Mouse (Mus musculus): ENCODE data around the gene Olfr346. TPM values are rescaled to one million over a fixed set of nuclear protein-coding genes. Genes with fewer than 3 reads are reported as not detected.

Olfr346 gene
- not detected in 2 replicates for polyA plus RNA-seq (2021; fragmentation: Nextera tagmentation)
- long read RNA-seq, experiment 1: 0 reads
- long read RNA-seq, experiment 2: 0 reads

DNA sequence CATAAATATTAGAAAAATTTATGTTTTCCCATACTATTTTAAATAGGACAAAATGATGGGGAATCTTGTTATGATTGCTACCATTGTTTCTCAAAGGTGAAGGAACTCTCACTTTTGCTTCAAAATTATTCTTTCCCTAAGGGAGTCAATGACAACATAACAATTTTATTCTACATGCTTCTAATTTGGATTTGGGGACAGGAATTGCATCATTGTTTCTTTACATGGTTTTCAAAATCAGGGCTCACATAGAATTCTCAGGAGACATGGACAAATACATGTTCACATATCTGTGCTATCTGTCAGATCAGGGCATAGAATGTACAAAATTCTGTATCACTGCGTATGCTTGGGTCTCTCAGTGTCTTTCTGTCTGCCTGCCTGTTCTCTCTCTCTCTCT lies at the start of gene Olfr346:
Gene Olfr346 (plus strand): TSS at position 301 of the 400 bp plus-strand sequence.

DNA sequence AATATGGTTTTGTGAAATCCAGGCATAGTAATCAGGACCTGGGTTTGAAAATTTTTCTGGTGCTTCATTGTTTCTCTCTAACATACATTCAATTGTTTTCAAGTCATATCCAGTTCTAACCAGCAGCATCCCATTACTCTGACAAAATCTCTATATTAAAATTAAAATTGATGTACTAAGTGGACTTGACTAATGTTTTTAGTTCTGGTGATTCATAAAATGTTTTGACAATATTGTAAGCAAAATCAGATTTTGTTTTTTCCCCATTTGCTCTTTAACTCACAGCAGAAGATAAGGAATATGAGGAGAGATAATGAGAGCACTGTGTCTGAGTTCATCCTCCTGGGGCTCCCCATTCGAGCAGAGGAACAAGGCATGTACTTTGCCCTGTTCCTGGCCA lies 45.8 kb upstream of the Olfr346 start, which contains the start of gene Olfr345:
Gene Olfr345 (plus strand): TSS at position 301 of the 400 bp plus-strand sequence.

DNA sequence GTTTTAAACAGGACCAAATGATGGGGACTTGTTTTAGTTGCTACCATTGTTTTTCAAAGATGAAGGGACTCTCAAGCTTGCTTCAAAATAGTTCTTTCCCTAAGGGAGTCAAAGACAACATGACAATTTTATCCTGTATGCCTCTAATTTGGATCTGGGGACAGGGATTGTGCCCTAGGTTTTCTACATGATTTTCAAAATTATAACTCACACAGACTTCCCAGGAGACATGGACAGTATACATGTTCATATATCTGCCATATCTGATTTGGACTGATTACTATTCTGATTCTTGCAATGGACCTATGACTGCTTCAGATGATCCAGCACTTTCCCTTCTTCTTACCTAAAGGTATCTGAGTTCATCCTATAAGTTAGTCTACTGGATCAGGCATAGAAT lies 46.0 kb downstream of the Olfr346 start, which contains the start of gene Olfr347:
Gene Olfr347 (plus strand): TSS at position 301 of the 400 bp plus-strand sequence.

Other genes starting within 250 kb of the Olfr346 start
- not detected in 2 replicates for gene Olfr340, start 233.2 kb upstream of the Olfr346 start, polyA plus RNA-seq (2021; fragmentation: Nextera tagmentation)
- not detected in 2 replicates for gene Olfr341, start 203.3 kb upstream of the Olfr346 start, polyA plus RNA-seq (2021; fragmentation: Nextera tagmentation)
- gene Olfr342, start 160.8 kb upstream of the Olfr346 start, polyA plus RNA-seq (2021; fragmentation: Nextera tagmentation): not detected in 2 replicates
- gene Olfr344, start 119.1 kb upstream of the Olfr346 start, polyA plus RNA-seq (2021; fragmentation: Nextera tagmentation): not detected in 2 replicates
- gene Olfr345, start 45.7 kb upstream of the Olfr346 start, polyA plus RNA-seq (2021; fragmentation: Nextera tagmentation): not detected in 2 replicates
- not detected in 2 replicates for gene Olfr347, start 46.1 kb downstream of the Olfr346 start, polyA plus RNA-seq (2021; fragmentation: Nextera tagmentation)
- not detected in 2 replicates for gene Olfr348, start 98.5 kb downstream of the Olfr346 start, polyA plus RNA-seq (2021; fragmentation: Nextera tagmentation)
- gene Olfr50, start 104.8 kb downstream of the Olfr346 start, polyA plus RNA-seq (2021; fragmentation: Nextera tagmentation): not detected in 2 replicates
- not detected in 2 replicates for gene Olfr3, start 131.2 kb downstream of the Olfr346 start, polyA plus RNA-seq (2021; fragmentation: Nextera tagmentation)
- gene Olfr350, start 160.5 kb downstream of the Olfr346 start, polyA plus RNA-seq (2021; fragmentation: Nextera tagmentation): not detected in 2 replicates
- not detected in 2 replicates for gene Olfr351, start 176.9 kb downstream of the Olfr346 start, polyA plus RNA-seq (2021; fragmentation: Nextera tagmentation)
- not detected in 2 replicates for gene Olfr352, start 182.7 kb downstream of the Olfr346 start, polyA plus RNA-seq (2021; fragmentation: Nextera tagmentation)
- not detected in 2 replicates for gene Olfr353, start 207.1 kb downstream of the Olfr346 start, polyA plus RNA-seq (2021; fragmentation: Nextera tagmentation)
- not detected in 2 replicates for gene Olfr354, start 219.9 kb downstream of the Olfr346 start, polyA plus RNA-seq (2021; fragmentation: Nextera tagmentation)
- not detected in 2 replicates for gene Olfr355, start 243.1 kb downstream of the Olfr346 start, polyA plus RNA-seq (2021; fragmentation: Nextera tagmentation)

Data from layer of hippocampus, adult 6 months (tissue).